Mouse (Mus musculus): Measurements from ENCODE around the gene Olfr791.

DNA sequence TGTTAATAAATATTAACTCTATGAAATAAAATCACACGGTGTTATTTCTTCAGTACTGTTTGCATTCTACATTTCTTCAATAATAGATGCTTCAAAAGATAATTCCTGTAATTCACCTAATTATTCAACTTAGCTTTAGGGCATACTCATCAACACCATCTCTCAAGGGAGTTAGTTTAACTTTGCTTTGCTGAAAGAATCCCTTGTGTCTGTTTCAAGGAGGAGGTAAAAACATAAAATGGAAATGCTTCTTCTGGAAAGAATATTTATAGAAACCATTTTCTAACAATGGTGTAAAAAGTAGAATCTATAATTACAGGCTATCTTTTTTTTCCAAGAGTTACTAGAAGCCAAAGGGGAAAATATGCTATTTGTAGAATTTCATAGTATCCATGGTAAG is 17.3 kb downstream of the Olfr791 start, which contains the start of gene Olfr792:
- TF ChIP-seq CTCF (IDR thresholded peaks at IDR 0.05; ENCODE audit: low read depth) (no peak), EP300 (IDR thresholded peaks at IDR 0.05; ENCODE audit: low read depth) (no peak)

Measured in liver, embryonic 14.5 days (tissue).